Mouse (Mus musculus): ENCODE data around the gene Tbx4. TPM values are rescaled to one million over a fixed set of nuclear protein-coding genes. Genes with fewer than 3 reads are reported as not detected.

The Tbx4 gene
- total RNA-seq, 2 experiments from 2014 or later: not detected

GRCm38 (mm10) chr11:85956950-85957778, 70.9 kb downstream of the Tbx4 start:
- ATAC-seq (replicated peaks; ENCODE audit: poor library complexity, severe bottlenecking): no peak

- ATAC-seq (replicated peaks; ENCODE audit: poor library complexity, severe bottlenecking): no peak
Observed at GRCm38 (mm10) chr11:85959837-85960236, 73.6 kb downstream of the Tbx4 start.

- no peak for ATAC-seq (replicated peaks; ENCODE audit: poor library complexity, severe bottlenecking)
Observed at GRCm38 (mm10) chr11:85960273-85960672, 74.1 kb downstream of the Tbx4 start.

- ATAC-seq (replicated peaks; ENCODE audit: poor library complexity, severe bottlenecking): no peak
Observed at GRCm38 (mm10) chr11:85961498-85961897, 75.3 kb downstream of the Tbx4 start.

Other genes starting within 250 kb of the Tbx4 start
- gene Tbx2, start 53.9 kb upstream of the Tbx4 start, total RNA-seq (2014; fragmentation: Nextera tagmentation): 0.11 TPM in 1 of 2 replicates, not detected in the other
- not detected in 2 replicates for gene Tbx2, start 53.9 kb upstream of the Tbx4 start, total RNA-seq (2017)
- gene Gm11444, start 36.1 kb upstream of the Tbx4 start, total RNA-seq (2014; fragmentation: Nextera tagmentation): not detected in 2 replicates
- gene Gm11444, start 36.1 kb upstream of the Tbx4 start, total RNA-seq (2017): not detected in 2 replicates

Data from granulocyte monocyte progenitor cell, adult 5-6 weeks (primary cell).